Mouse (Mus musculus): Measurements from ENCODE around the gene Nxpe2. TPM values are rescaled to one million over a fixed set of nuclear protein-coding genes. Genes with fewer than 3 reads are reported as not detected.
"Not testable (repeated sequence)": the region's sequence is repeated elsewhere in the genome, so short reads cannot be mapped to it uniquely, and the experiment has no call there.

Gene Nxpe2
- total and polyA plus RNA-seq, 3 experiments: 19.5 to 44.3 (median 30.5) TPM

- H3K4me1 ChIP-seq (ENCODE audit: control insufficient read depth in 1 of 2, insufficient read depth in 2 of 2): no peaks in the 10 kb centered on the region
- no peaks in the 10 kb centered on the region for H3K9me3 ChIP-seq (replicated peaks; ENCODE audit: low read length)
- no peak overlapping the region for H3K4me3 ChIP-seq (replicated peaks in 1 of 3; ENCODE audit: low read depth in 2 of 3, low read length in 2 of 3, poor library complexity in 1 of 3)
- no peak overlapping the region for H3K4me2 ChIP-seq (ENCODE audit: insufficient read depth, low read depth, poor library complexity, severe bottlenecking)
- dilution Hi-C loops (cut with MboI; ENCODE audit: extremely low pct_ligation_motif_present, extremely low pct_unique_long_range_greater_than_20kb, low sequenced_read_pairs) (no loop called here), in situ Hi-C loops (cut with MboI; ENCODE audit: low pct_ligation_motif_present, low pct_unique_long_range_greater_than_20kb, low sequenced_read_pairs) (no loop called here)
- no peak for TF ChIP-seq ZMIZ1 (IDR thresholded peaks at IDR 0.05; ENCODE audit: low read depth, low read length)
- no peaks in the 10 kb centered on the region for H3K27me3 ChIP-seq (replicated peaks)
- peaks cover 0 to 2% of the 10 kb centered on the region in 2 experiments for H3K36me3 ChIP-seq (replicated peaks in 1 of 2; ENCODE audit: control insufficient read depth in 1 of 2, insufficient read depth in 1 of 2, low read length in 1 of 2)
- no peak for DNase-seq (ENCODE audit: extremely low read depth)
- no peak overlapping the region for H3K9ac ChIP-seq (ENCODE audit: insufficient read depth, low read depth)
- H3K79me2 ChIP-seq (replicated peaks; ENCODE audit: control insufficient read depth, extremely low read depth, insufficient read depth, poor library complexity, severe bottlenecking): no peaks in the 10 kb centered on the region
- no peak overlapping the region for H3K27ac ChIP-seq (ENCODE audit: insufficient read depth, low read depth)
These were observed 39.1 kb downstream of the Nxpe2 start for GRCm38 (mm10) chr9:48314194-48314593.

DNA sequence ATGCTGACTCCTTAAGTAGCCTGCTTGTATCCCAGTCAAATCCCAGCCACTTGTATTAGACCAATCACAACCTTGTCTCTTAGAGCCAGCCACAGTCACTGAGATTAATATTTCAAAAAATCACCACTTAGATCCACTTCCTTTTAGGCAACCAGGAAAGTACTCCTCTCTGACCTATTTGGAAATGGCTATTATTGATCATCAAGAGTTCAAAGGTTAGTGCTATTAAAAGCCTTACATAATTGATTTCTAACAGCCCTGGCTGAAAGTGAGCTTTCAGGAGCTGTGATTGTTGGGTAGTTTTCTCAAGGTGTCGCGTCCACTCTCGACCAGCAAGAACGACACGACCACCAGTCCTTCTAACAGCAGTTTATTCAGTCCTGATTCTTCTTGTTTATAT is 42.0 kb downstream of the Nxpe2 start:
- peaks cover 0 to 6% of the 10 kb centered on the region in 2 experiments; a peak in 1 of 4 replicates for H3K4me1 ChIP-seq (ENCODE audit: control insufficient read depth in 1 of 2, insufficient read depth in 2 of 2)
- H3K4me2 ChIP-seq (ENCODE audit: insufficient read depth, low read depth, poor library complexity, severe bottlenecking): no peak overlapping the region
- in situ Hi-C loops (cut with MboI; ENCODE audit: low pct_ligation_motif_present, low pct_unique_long_range_greater_than_20kb, low sequenced_read_pairs) (no loop called here), dilution Hi-C loops (cut with MboI; ENCODE audit: extremely low pct_ligation_motif_present, extremely low pct_unique_long_range_greater_than_20kb, low sequenced_read_pairs) (no loop called here)
- H3K4me3 ChIP-seq (replicated peaks in 1 of 3; ENCODE audit: low read depth in 2 of 3, low read length in 2 of 3, poor library complexity in 1 of 3): no peak overlapping the region
- no peak for DNase-seq (ENCODE audit: extremely low read depth)
- no peaks in the 10 kb centered on the region for H3K9me3 ChIP-seq (replicated peaks; ENCODE audit: low read length)
- no peak overlapping the region for H3K27ac ChIP-seq (ENCODE audit: insufficient read depth, low read depth)
- H3K9ac ChIP-seq (ENCODE audit: insufficient read depth, low read depth): no peak overlapping the region
- no peaks in the 10 kb centered on the region for H3K36me3 ChIP-seq (replicated peaks in 1 of 2; ENCODE audit: control insufficient read depth in 1 of 2, insufficient read depth in 1 of 2, low read length in 1 of 2)
- TF ChIP-seq USF1 (IDR thresholded peaks at IDR 0.05; ENCODE audit: low read depth, low read length) (no peak), ZMIZ1 (IDR thresholded peaks at IDR 0.05; ENCODE audit: low read depth, low read length) (no peak), SMC3 (IDR thresholded peaks at IDR 0.05; ENCODE audit: low read depth, low read length) (no peak), BHLHE40 (IDR thresholded peaks at IDR 0.05; ENCODE audit: low read depth, low read length) (no peak), MAFK (IDR thresholded peaks at IDR 0.05; ENCODE audit: insufficient replicate concordance, low read length) (no peak), ELF1 (IDR thresholded peaks at IDR 0.05; ENCODE audit: low read depth, low read length) (no peak), ZNF384 (IDR thresholded peaks at IDR 0.05; ENCODE audit: low read depth, low read length) (no peak), E2F4 (IDR thresholded peaks at IDR 0.05; ENCODE audit: insufficient replicate concordance, low read depth, low read length) (no peak), NELFE (IDR thresholded peaks at IDR 0.05; ENCODE audit: low read depth, low read length) (no peak), MXI1 (IDR thresholded peaks at IDR 0.05; ENCODE audit: low read depth, low read length) (no peak), POLR2AphosphoS2 (IDR thresholded peaks at IDR 0.05; ENCODE audit: low read depth, low read length) (no peak), ETS1 (conservative IDR thresholded peaks at IDR 0.05; ENCODE audit: low read depth, low read length) (no peak), JUN (IDR thresholded peaks at IDR 0.05; ENCODE audit: insufficient read depth, low read depth, low read length) (no peak)
- H3K79me2 ChIP-seq (replicated peaks; ENCODE audit: control insufficient read depth, extremely low read depth, insufficient read depth, poor library complexity, severe bottlenecking): no peaks in the 10 kb centered on the region
- no peaks in the 10 kb centered on the region for H3K27me3 ChIP-seq (replicated peaks)

- H3K4me3 ChIP-seq (replicated peaks in 1 of 3; ENCODE audit: low read depth in 2 of 3, low read length in 2 of 3, poor library complexity in 1 of 3); H3K36me3 ChIP-seq (replicated peaks in 1 of 2; ENCODE audit: control insufficient read depth in 1 of 2, insufficient read depth in 1 of 2, low read length in 1 of 2); in situ Hi-C loops (cut with MboI; ENCODE audit: low pct_ligation_motif_present, low pct_unique_long_range_greater_than_20kb, low sequenced_read_pairs); H3K9ac ChIP-seq (ENCODE audit: insufficient read depth, low read depth); H3K79me2 ChIP-seq (replicated peaks; ENCODE audit: control insufficient read depth, extremely low read depth, insufficient read depth, poor library complexity, severe bottlenecking); H3K4me2 ChIP-seq (ENCODE audit: insufficient read depth, low read depth, poor library complexity, severe bottlenecking); H3K27me3 ChIP-seq (replicated peaks); H3K27ac ChIP-seq (ENCODE audit: insufficient read depth, low read depth); H3K9me3 ChIP-seq (replicated peaks; ENCODE audit: low read length); H3K4me1 ChIP-seq (ENCODE audit: control insufficient read depth in 1 of 2, insufficient read depth in 2 of 2); dilution Hi-C loops (cut with MboI; ENCODE audit: extremely low pct_ligation_motif_present, extremely low pct_unique_long_range_greater_than_20kb, low sequenced_read_pairs); DNase-seq (ENCODE audit: extremely low read depth): not testable (repeated sequence)
These were observed 49.7 kb downstream of the Nxpe2 start for GRCm38 (mm10) chr9:48303564-48303963.

Measured in CH12.LX (cell line).